Mouse (Mus musculus) C2C12 (cell line): ENCODE results near the gene Sec23b.

Source experiments
- FOSL1 ChIP-seq: IDR thresholded peaks from one replicate; pipeline ENCODE4 v1.8.0; 2011; ENCODE audit warnings: mild to moderate bottlenecking, low read length; ENCODE audit not compliant: poor library complexity, insufficient read depth, severe bottlenecking
- USF1 ChIP-seq: IDR thresholded peaks from one replicate; pipeline ENCODE4 v1.6.1; 2011; ENCODE audit warnings: low read depth, mild to moderate bottlenecking, control low read depth, moderate library complexity

GRCm38 (mm10) chr2:144550529-144550928 lies 5.5 kb upstream of the Sec23b start, which contains the start of gene Rbbp9:
- TF ChIP-seq FOSL1, result no peak
- no peak for TF ChIP-seq USF1
